Mouse (Mus musculus): ENCODE measurements around the gene Bik. TPM values are rescaled to one million over a fixed set of nuclear protein-coding genes. Genes with fewer than 3 reads are reported as not detected.
"Not testable (repeated sequence)": the region's sequence is repeated elsewhere in the genome, so short reads cannot be mapped to it uniquely, and the experiment has no call there.

The Bik gene
- polyA plus RNA-seq, 1 experiment from 2014 or later: 6.2 TPM

DNA sequence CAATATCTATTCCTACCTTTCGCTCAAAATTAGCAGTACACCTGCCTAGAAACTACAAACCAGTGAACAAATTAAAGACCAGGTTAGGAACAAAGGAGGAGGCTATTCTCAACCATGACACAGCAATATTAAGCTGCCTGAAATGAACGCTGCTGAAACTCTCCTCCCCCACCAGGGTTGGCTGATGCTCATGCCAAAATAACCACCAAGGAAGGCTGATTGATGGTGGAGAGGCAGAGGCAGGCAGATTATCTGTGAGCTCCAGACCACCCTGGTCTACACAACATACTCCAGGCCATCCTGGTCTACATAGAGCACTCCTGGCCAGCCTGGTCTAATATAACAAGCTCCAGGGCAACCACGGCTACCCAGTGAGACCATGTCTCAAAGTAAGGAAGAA, 31.5 kb upstream of the Bik start:
- Histone ChIP-seq H3K4me3 (ENCODE audit: low read depth, low read length) (no peak overlapping the region), H3K4me2 (ENCODE audit: low read depth, low read length) (no peak overlapping the region), H3K27me3 (ENCODE audit: insufficient read depth, low read length) (no peaks in the 10 kb centered on the region), H3K9ac (replicated peaks) (no peak overlapping the region), H3K36me3 (replicated peaks; ENCODE audit: insufficient read depth, low read length) (no peaks in the 10 kb centered on the region), H3K27ac (ENCODE audit: low read depth) (no peak overlapping the region), H3K4me1 (ENCODE audit: insufficient read depth) (0 out of 2 replicates have a peak, but pooled peaks cover 5% of the 10 kb centered on the region), H3K9me3 (ENCODE audit: low read length) (no peaks in the 10 kb centered on the region)
- TF ChIP-seq EP300 (IDR thresholded peaks at IDR 0.05; ENCODE audit: low read depth) (no peak), CTCF (IDR thresholded peaks at IDR 0.05; ENCODE audit: low read depth) (no peak)
- 73% methylated on average over 3 of the region's 3 CpGs for WGBS (ENCODE audit: insufficient replicate concordance)
- DNase-seq (no peak), ATAC-seq (no peak)

DNA sequence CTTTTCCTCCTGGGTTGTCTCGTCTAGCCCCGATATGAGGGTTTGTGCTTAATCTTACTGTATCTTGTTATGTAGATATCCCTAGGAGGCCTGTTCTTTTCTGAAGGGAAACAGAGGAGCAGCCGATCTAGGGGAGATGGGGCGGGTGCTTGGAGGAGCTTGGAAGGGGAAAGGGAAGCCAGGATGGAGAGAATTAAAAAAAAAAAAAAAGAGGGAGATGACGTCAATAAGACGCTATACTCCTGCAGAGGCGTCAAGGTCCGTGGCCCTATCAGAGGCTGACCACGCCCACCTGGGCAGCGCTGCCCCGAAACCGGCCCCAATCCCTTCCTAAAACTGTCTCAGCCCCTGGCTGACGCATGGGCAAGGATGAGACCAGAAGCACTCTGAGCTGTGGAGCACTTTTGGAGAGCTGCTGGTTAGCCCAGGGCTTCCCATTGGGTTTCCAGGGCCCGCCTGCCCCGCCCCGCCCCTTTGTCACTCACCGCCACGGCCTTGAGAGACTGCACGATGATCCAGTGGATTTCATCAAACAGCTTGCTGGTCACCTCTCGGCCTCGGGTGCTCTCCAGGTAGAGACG, 30.8 kb upstream of the Bik start:
- H3K27me3 ChIP-seq (ENCODE audit: insufficient read depth, low read length): no peaks in the 10 kb centered on the region
- WGBS (ENCODE audit: insufficient replicate concordance): 78% methylated on average over 22 of the region's 22 CpGs
- no peaks in the 10 kb centered on the region for H3K9me3 ChIP-seq (ENCODE audit: low read length)
- ATAC-seq (peak; percentile 45; the same call in 1 of the 2 replicates), DNase-seq (peak; percentile 41)
- H3K4me3 ChIP-seq (ENCODE audit: low read depth, low read length): no peak overlapping the region
- H3K36me3 ChIP-seq (replicated peaks; ENCODE audit: insufficient read depth, low read length): no peaks in the 10 kb centered on the region
- TF ChIP-seq CTCF (IDR thresholded peaks at IDR 0.05; ENCODE audit: low read depth): no peak
- no peak for TF ChIP-seq EP300 (IDR thresholded peaks at IDR 0.05; ENCODE audit: low read depth)
- H3K9ac ChIP-seq (replicated peaks): no peak overlapping the region
- 0 out of 2 replicates have a peak, but pooled peaks cover 5% of the 10 kb centered on the region for H3K4me1 ChIP-seq (ENCODE audit: insufficient read depth)
- H3K4me2 ChIP-seq (ENCODE audit: low read depth, low read length): peak overlapping the region; percentile 23; the same call in 1 of the 2 replicates
- no peak overlapping the region for H3K27ac ChIP-seq (ENCODE audit: low read depth)

DNA sequence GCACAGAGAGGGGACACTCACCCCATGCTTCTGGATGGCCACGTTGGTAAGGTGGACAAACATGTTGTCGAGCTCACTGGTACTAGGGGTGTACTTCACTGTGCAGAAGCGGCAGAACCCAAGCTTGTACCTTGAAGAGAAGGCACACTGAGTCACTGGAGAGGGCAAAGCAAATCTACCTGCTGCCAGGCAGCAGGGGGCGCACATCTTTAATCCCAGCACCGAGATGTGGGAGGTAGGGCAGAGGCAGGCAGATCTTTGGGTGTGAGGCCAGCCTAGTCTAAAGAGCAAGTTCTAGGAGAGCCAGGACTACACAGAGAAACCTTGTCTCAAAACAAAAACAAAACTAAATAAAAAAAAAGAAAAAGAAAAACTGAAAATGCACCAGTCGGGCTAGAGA, 29.4 kb upstream of the Bik start:
- no peak overlapping the region for H3K4me2 ChIP-seq (ENCODE audit: low read depth, low read length)
- 0 out of 2 replicates have a peak, but pooled peaks cover 5% of the 10 kb centered on the region for H3K4me1 ChIP-seq (ENCODE audit: insufficient read depth)
- ATAC-seq (no peak), DNase-seq (no peak)
- H3K27me3 ChIP-seq (ENCODE audit: insufficient read depth, low read length): no peaks in the 10 kb centered on the region
- 85% methylated on average over 6 of the region's 6 CpGs for WGBS (ENCODE audit: insufficient replicate concordance)
- H3K9me3 ChIP-seq (ENCODE audit: low read length): no peaks in the 10 kb centered on the region
- H3K36me3 ChIP-seq (replicated peaks; ENCODE audit: insufficient read depth, low read length): no peaks in the 10 kb centered on the region
- TF ChIP-seq CTCF (IDR thresholded peaks at IDR 0.05; ENCODE audit: low read depth) (peak; percentile 48), EP300 (IDR thresholded peaks at IDR 0.05; ENCODE audit: low read depth) (no peak)
- H3K27ac ChIP-seq (ENCODE audit: low read depth): no peak overlapping the region
- no peak overlapping the region for H3K4me3 ChIP-seq (ENCODE audit: low read depth, low read length)
- no peak overlapping the region for H3K9ac ChIP-seq (replicated peaks)

DNA sequence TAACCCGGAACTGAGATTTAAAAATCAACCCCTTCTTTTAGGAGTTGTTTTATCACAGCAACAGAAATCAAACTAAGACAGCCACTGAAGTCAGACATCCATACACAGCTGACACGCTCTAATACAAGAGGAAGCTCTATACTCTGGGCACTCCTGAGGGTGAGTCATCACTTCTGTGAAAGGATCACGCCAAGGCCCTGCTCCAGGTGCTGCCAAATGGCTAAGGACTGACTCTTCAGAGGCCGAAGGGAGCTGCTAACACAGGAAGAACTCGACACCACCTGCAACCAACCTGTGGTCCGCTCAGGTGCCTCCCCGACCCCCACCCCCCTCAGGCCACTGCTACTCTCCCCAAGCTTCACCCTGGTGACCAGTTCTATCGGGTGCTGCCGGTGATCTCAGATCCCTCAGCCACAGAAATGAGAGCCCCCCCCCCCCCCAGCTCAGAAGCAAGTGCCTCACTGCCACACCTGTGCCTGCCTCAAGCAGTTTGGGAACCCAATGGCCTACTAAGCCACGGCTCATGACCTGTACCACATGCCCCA, 27.4 kb upstream of the Bik start:
- H3K9me3 ChIP-seq (ENCODE audit: low read length): no peaks in the 10 kb centered on the region
- no peak overlapping the region for H3K4me3 ChIP-seq (ENCODE audit: low read depth, low read length)
- no peak for ATAC-seq
- H3K4me2 ChIP-seq (ENCODE audit: low read depth, low read length): no peak overlapping the region
- 0 out of 2 replicates have a peak, but pooled peaks cover 1% of the 10 kb centered on the region for H3K4me1 ChIP-seq (ENCODE audit: insufficient read depth)
- H3K27me3 ChIP-seq (ENCODE audit: insufficient read depth, low read length): no peaks in the 10 kb centered on the region
- DNase-seq: no peak
- H3K9ac ChIP-seq (replicated peaks): no peak overlapping the region
- 86% methylated on average over 10 of the region's 10 CpGs for WGBS (ENCODE audit: insufficient replicate concordance)
- H3K36me3 ChIP-seq (replicated peaks; ENCODE audit: insufficient read depth, low read length): no peaks in the 10 kb centered on the region
- no peak overlapping the region for H3K27ac ChIP-seq (ENCODE audit: low read depth)
- TF ChIP-seq CTCF (IDR thresholded peaks at IDR 0.05; ENCODE audit: low read depth): no peak
- TF ChIP-seq EP300 (IDR thresholded peaks at IDR 0.05; ENCODE audit: low read depth): no peak

DNA sequence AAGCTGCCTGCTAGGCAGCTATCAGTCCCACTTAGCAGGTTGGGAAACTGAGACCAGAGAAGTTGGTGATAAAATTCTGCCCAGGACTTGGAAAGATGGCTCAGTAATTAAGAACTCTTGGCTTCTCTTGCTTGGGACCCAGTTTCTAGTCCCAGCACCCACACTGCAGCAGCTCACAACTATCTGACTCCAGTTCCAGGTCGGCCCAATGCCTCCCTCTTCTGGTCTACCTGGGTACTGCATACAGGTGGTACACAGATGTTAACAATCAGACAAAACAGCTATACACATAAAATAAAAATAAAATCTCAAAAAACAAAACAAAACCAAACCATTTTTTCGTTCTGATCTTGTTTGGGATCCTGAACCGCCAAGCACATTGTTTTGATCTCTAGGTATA, 26.3 kb upstream of the Bik start:
- Histone ChIP-seq H3K4me1 (ENCODE audit: insufficient read depth) (no peaks in the 10 kb centered on the region), H3K4me3 (ENCODE audit: low read depth, low read length) (no peak overlapping the region), H3K9ac (replicated peaks) (no peak overlapping the region), H3K4me2 (ENCODE audit: low read depth, low read length) (no peak overlapping the region), H3K36me3 (replicated peaks; ENCODE audit: insufficient read depth, low read length) (no peaks in the 10 kb centered on the region), H3K27ac (ENCODE audit: low read depth) (no peak overlapping the region), H3K9me3 (ENCODE audit: low read length) (no peaks in the 10 kb centered on the region), H3K27me3 (ENCODE audit: insufficient read depth, low read length) (no peaks in the 10 kb centered on the region)
- TF ChIP-seq EP300 (IDR thresholded peaks at IDR 0.05; ENCODE audit: low read depth): no peak
- peak; percentile 83 for TF ChIP-seq CTCF (IDR thresholded peaks at IDR 0.05; ENCODE audit: low read depth)
- WGBS (ENCODE audit: insufficient replicate concordance): 43% methylated on average over 3 of the region's 3 CpGs
- ATAC-seq (no peak), DNase-seq (peak; percentile 69)

DNA sequence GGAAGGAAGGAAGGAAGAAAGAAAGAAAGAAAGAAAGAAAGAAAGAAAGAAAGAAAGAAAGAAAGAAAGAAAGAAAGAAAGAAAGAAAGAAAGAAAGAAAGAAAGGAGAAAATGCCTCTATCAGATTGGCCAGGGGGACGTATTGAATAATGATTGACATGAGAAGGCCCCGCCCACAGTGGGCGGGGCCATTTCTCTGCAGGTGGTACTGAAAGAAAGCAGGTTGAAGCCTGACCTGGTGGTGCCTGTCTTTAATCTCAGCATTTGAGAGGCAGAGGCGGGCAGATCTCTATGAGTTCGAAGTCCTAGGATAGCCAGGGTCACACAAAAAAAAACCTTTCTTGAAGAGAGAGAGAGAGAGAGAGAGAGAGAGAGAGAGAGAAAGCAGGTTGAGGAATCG, 25.2 kb upstream of the Bik start:
- ATAC-seq: not testable (repeated sequence)

More for the DNA sequence above, 25.2 kb upstream of the Bik start:
- H3K4me1 ChIP-seq (ENCODE audit: insufficient read depth); H3K27ac ChIP-seq (ENCODE audit: low read depth); H3K4me3 ChIP-seq (ENCODE audit: low read depth, low read length); H3K9me3 ChIP-seq (ENCODE audit: low read length); H3K9ac ChIP-seq (replicated peaks); H3K36me3 ChIP-seq (replicated peaks; ENCODE audit: insufficient read depth, low read length); DNase-seq; H3K27me3 ChIP-seq (ENCODE audit: insufficient read depth, low read length); H3K4me2 ChIP-seq (ENCODE audit: low read depth, low read length): not testable (repeated sequence)
- WGBS (ENCODE audit: insufficient replicate concordance): 66% methylated on average over 6 of the region's 6 CpGs

Measured in liver, postnatal 0 days (tissue).